In genomic region chr1:76025389-76025788, GRCm38 (mm10) we compare ENCODE assay signal across 23 mouse cellular contexts.
DNase-seq lines count a peak whose midpoint lies in the region; ATAC-seq and TF ChIP-seq lines count a peak whose summit lies in the region.
"Had no signal": no experiment of that assay in that cellular context is flagged by ENCODE, and none has a peak within 500 bp of the region (broad histone marks: within the 10 kb centered on the region; RNA-seq: fewer than 3 reads in every experiment).

No protein-coding gene starts in this region.

- no peaks in the 10 kb centered on the region for H3K27me3 ChIP-seq in heart, embryonic 13.5 days (replicated peaks)
- H3K27me3 ChIP-seq in lung, postnatal 0 days (replicated peaks; ENCODE audit: insufficient read depth, low read length), result no peaks in the 10 kb centered on the region
- no peaks in the 10 kb centered on the region for H3K27me3 ChIP-seq in limb, embryonic 15.5 days
- H3K27me3 ChIP-seq: intestine, embryonic 15.5 days had no signal

- no peak overlapping the region for H3K9ac ChIP-seq in heart, embryonic 13.5 days
- no peak overlapping the region for H3K9ac ChIP-seq in lung, postnatal 0 days (replicated peaks; ENCODE audit: low read depth)
- no peak overlapping the region for H3K9ac ChIP-seq in limb, embryonic 15.5 days
- H3K9ac ChIP-seq: intestine, embryonic 15.5 days; liver, embryonic 14.5 days had no signal

- WGBS in heart, embryonic 13.5 days, result 70% methylated on average over 4 of the region's 4 CpGs
- WGBS in lung, postnatal 0 days, result 48% methylated on average over 4 of the region's 4 CpGs
- WGBS in limb, embryonic 15.5 days, result 54% methylated on average over 4 of the region's 4 CpGs

- DNase-seq in heart, postnatal 4 days, result no peak
- DNase-seq in lung, postnatal 0 days (ENCODE audit: low spot score), result peak; percentile 36
- no peak for DNase-seq in lung, adult 18-20 months
- DNase-seq in gastrocnemius, adult 18-20 months (ENCODE audit: low spot score), result no peak
- DNase-seq: adrenal gland, adult 2 months; cerebellum, adult 11 months; cerebellum, adult 9-11 months; kidney, adult 8-10 months; kidney, postnatal 10 days; lung, postnatal 4 days; midbrain, embryonic 14.5 days; right cerebral cortex, postnatal 14 days; thymus, postnatal 14 days had no signal

- H3K27ac ChIP-seq in heart, embryonic 13.5 days (replicated peaks), result 0 out of 2 replicates have a peak overlapping the region, but pooled peaks have one; percentile 12
- H3K27ac ChIP-seq in lung, postnatal 0 days (ENCODE audit: low read length), result no peak overlapping the region
- H3K27ac ChIP-seq in embryonic fibroblast, embryonic 13.5 days (ENCODE audit: insufficient read depth, low read length), result peak overlapping the region; percentile 88
- peak overlapping the region; percentile 28 for H3K27ac ChIP-seq in limb, embryonic 15.5 days
- H3K27ac ChIP-seq: intestine, embryonic 15.5 days; left cerebral cortex, adult 2 months; liver, embryonic 14.5 days had no signal

- TF ChIP-seq CTCF in lung, postnatal 0 days (IDR thresholded peaks at IDR 0.05), result no peak
- no peak for TF ChIP-seq CTCF in embryonic fibroblast, embryonic 13.5 days (IDR thresholded peaks at IDR 0.05; ENCODE audit: borderline replicate concordance, insufficient read depth, low read length)

- no peak for TF ChIP-seq POLR2A in embryonic fibroblast, embryonic 13.5 days (IDR thresholded peaks at IDR 0.05; ENCODE audit: low read depth, low read length)

- ATAC-seq in heart, embryonic 13.5 days (ENCODE audit: extremely low read depth, insufficient number of reproducible peaks, low FRiP score, low TSS enrichment), result no peak
- no peak for ATAC-seq in lung, postnatal 0 days
- no peak for ATAC-seq in limb, embryonic 15.5 days (ENCODE audit: insufficient number of reproducible peaks, low FRiP score, low TSS enrichment, low read depth)
- no peak for ATAC-seq in activated CD4-positive, CD25-positive, alpha-beta regulatory T cell, adult 4 months
- ATAC-seq: CD4-positive, CD25-positive, alpha-beta regulatory T cell, adult 4 months; forebrain, embryonic 14.5 days; hindbrain, embryonic 16.5 days; intestine, embryonic 15.5 days had no signal

- H3K4me3 ChIP-seq in heart, embryonic 13.5 days, result no peak overlapping the region
- no peak overlapping the region for H3K4me3 ChIP-seq in lung, postnatal 0 days (ENCODE audit: low read depth, low read length)
- H3K4me3 ChIP-seq in embryonic fibroblast, embryonic 13.5 days (ENCODE audit: insufficient read depth, low read length), result no peak overlapping the region
- no peak overlapping the region for H3K4me3 ChIP-seq in limb, embryonic 15.5 days
- H3K4me3 ChIP-seq: intestine, embryonic 15.5 days; left cerebral cortex, adult 2 months had no signal

- no peaks in the 10 kb centered on the region for H3K36me3 ChIP-seq in heart, embryonic 13.5 days
- no peaks in the 10 kb centered on the region for H3K36me3 ChIP-seq in lung, postnatal 0 days (ENCODE audit: insufficient read depth, low read length)
- no peaks in the 10 kb centered on the region for H3K36me3 ChIP-seq in limb, embryonic 15.5 days
- H3K36me3 ChIP-seq: intestine, embryonic 15.5 days had no signal

- TF ChIP-seq EP300 in lung, postnatal 0 days (IDR thresholded peaks at IDR 0.05), result no peak

- H3K9me3 ChIP-seq in heart, embryonic 13.5 days, result no peaks in the 10 kb centered on the region
- H3K9me3 ChIP-seq in lung, postnatal 0 days (ENCODE audit: low read length), result no peaks in the 10 kb centered on the region
- no peaks in the 10 kb centered on the region for H3K9me3 ChIP-seq in limb, embryonic 15.5 days
- H3K9me3 ChIP-seq: intestine, embryonic 15.5 days had no signal

- no peak overlapping the region for H3K4me2 ChIP-seq in heart, embryonic 13.5 days
- no peak overlapping the region for H3K4me2 ChIP-seq in lung, postnatal 0 days (replicated peaks; ENCODE audit: low read depth, low read length)
- H3K4me2 ChIP-seq in limb, embryonic 15.5 days, result no peak overlapping the region
- H3K4me2 ChIP-seq: intestine, embryonic 15.5 days had no signal

- H3K4me1 ChIP-seq in heart, embryonic 13.5 days, result peaks cover 30% of the 10 kb centered on the region
- H3K4me1 ChIP-seq in lung, postnatal 0 days (ENCODE audit: insufficient read depth, low read depth, low read length), result peaks cover under 1% of the 10 kb centered on the region; the same call in 1 of the 2 replicates
- H3K4me1 ChIP-seq in embryonic fibroblast, embryonic 13.5 days (ENCODE audit: control insufficient read depth, insufficient read depth, low read length), result peaks cover 8% of the 10 kb centered on the region
- H3K4me1 ChIP-seq in limb, embryonic 15.5 days, result peaks cover 8% of the 10 kb centered on the region
- H3K4me1 ChIP-seq: intestine, embryonic 15.5 days had no signal
